Mouse (Mus musculus) spleen, adult 18-20 months (tissue): ENCODE measurements around the gene Hsf2.

ENCODE experiments used
- DNase-seq, 2 experiments: peaks; one replicate each; pipeline ENCODE4 v3.0.0; 2022; ENCODE audit warnings: mixed read lengths in 2 of 2

Gene Hsf2

DNA sequence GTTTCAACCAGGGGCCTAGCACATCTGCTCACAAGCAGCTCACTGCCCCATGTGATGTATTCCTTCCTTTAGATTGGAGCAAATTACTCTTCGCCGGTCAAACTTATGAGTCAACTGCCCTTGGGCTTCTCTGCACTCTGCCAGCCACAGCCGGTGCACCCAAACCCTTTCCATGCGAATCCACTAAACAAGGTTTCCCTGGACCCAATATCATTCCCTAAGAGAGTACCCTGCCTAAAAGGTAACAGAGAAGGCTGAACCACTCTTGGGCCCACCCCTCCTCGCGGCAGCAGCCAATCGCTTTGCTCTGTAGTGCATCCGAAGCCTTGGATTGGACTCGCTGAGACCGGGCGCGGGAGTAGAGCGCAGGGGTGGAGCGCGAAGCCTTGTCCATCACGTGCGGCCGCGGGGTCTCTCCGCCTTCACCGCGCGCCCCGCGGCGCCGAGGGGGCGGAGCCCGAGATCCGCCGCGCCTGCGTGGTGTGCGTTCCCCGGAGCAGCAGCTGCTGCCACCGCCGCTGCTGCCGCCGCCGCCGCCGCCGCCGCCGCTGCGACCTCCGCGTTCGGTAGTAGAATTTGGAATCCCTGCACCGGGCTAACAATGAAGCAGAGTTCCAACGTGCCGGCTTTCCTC is at the start of gene Hsf2:
Hsf2 (plus strand) TSS at position 478 of the 634 bp plus-strand sequence.
- peak; percentile 89 to 90 for DNase-seq

GRCm38 (mm10) chr10:57437898-57438297 is 48.3 kb upstream of the Hsf2 start:
- peak in 1 of 2 experiments; percentile 11 for DNase-seq

DNA sequence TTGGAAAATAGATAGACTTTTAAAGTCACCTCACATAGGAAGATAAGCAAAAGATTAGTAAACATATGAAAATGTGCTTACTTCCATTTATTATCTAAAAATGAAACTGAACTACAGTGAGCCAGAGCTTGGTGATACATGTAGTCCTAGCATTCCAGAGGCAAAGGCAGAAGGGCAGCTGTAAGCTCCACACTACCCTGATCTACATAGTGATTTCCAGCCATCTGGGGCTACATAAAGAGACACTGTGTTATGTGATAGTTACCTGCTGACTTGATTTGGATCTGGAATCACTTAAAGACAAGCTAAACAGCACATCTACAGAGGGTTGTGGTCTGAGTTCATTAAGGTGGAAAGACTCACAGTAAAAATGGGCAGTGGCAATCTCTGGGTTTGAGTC is 45.1 kb upstream of the Hsf2 start:
- no peak for DNase-seq

DNA sequence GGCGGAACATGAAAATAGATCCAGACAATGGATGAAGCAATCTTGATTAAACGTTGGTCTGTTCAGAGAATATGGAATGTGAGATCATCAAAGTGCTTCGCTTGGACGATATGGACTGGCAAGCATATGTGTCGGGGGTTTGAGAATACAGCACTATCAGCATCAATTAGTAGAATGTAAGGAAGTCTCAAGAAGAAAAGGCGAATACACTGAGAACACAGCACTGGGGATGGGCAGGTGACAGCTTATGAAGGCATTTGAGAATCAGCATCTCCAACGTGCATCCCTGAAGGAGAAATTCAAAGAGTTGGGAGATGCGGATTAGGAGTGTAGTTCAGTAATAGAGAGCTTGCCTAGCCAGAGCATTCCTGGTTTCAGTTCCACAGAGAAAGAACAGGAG is 41.8 kb upstream of the Hsf2 start:
- DNase-seq = no peak

DNA sequence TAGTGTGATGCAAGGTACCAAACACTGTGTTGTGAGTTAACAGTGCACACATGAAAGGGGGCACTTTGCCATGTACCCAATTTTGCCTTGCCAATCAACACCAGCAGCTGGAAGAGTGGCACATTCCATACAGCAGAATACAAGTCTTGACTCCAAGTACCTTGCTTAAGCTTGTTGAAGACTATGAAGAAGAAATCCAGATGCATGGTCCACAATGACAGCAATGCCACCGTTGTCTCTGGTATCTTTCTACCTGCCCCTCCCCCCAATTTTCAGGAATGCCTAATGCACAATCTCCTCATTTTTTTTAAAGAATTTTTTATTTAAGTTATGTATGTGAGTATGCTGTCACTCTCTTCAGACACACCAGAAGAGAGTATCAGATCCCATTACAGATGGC is 40.5 kb upstream of the Hsf2 start:
- no peak for DNase-seq

GRCm38 (mm10) chr10:57447657-57448050 is 38.5 kb upstream of the Hsf2 start:
- DNase-seq = no peak

DNA sequence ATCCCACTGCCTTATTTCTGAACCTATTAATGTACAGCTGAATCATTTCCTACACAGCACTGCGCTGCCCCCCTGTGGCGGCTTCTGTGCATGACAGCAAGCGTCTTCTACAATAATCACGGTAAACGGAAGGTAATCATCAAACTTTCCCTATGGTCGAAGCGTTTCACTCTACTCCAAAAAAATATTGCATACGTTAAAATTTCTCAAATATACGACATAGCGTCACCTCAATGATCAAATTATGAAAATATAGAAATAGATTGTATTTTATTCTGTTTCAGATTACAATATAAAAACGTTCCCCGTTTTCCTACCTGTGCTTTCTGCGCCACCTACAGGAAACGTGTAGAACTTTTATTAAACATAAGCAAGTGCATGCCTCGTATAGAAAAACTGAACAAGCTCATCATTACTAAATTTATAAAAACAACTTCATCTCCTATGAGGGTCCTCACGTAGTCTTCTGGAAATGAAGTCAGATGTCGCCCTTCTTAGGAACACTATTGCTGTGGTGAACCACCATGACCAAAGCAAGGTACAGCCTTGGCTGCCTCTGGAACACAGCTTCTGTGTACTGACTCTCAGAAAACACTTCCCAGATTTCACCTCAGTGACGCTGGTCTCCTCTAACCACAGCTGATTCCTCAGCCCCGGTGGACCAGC is 38.0 kb upstream of the Hsf2 start:
- DNase-seq = peak; percentile 49 to 83

GRCm38 (mm10) chr10:57463298-57463697 is 22.9 kb upstream of the Hsf2 start:
- DNase-seq = peak; percentile 18 to 38

DNA sequence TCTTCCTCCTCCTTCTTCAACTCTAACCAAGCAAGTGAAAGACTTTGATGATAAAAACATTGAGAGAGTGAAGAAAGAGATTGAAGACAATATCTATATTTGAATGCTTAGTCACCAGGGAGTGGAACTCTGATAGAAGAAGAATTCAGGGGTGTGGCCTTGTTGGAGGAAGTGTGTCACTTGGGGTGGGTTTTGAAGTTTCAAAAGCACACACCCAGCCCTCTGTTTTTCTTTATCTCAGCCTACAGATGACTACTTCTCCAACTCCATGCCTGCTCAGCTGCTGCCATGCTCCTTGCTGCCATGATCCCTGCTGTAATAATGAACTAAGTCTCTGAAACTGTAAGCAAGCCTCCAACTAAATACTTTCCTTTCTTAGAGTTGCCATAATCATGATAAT is 20.4 kb upstream of the Hsf2 start:
- DNase-seq = no peak

DNA sequence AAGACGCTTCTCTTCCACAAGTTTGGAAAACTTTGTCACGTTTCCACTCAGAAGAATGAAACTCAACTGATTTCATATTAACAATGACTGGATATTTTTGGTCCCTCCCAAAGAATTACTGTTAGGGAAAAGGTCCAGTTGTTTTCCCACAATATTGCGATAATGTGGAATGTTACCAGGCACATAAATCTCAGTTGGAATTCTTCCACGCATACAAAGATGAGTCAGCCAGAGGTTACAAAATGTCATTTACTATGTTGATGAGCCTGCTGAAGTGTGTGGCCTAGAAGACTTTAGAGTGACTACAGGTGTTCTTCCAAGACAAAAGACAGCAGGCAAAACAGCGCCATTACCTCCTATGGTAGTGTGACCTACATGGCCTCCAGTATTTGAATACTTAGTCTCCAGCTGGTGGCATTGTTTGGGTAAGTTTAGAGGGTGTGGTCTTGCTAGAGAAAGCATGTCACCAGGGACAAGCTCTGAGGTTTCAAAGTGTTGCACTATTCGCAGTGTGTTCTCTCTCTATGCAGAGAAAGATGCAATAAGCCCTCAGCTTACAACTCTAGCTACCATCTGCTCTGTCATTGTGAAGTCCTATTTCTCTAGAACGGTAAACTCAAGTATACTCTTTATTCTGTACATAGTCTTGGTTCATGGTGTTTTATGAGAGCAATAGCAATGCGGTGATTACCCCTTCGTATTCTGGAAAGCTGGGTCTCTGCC is 8.9 kb upstream of the Hsf2 start:
- DNase-seq = no peak

GRCm38 (mm10) chr10:57481717-57482116 is 4.5 kb upstream of the Hsf2 start:
- DNase-seq = no peak

- DNase-seq = no peak
These were observed 1.4 kb upstream of the Hsf2 start for GRCm38 (mm10) chr10:57484741-57485140.

DNA sequence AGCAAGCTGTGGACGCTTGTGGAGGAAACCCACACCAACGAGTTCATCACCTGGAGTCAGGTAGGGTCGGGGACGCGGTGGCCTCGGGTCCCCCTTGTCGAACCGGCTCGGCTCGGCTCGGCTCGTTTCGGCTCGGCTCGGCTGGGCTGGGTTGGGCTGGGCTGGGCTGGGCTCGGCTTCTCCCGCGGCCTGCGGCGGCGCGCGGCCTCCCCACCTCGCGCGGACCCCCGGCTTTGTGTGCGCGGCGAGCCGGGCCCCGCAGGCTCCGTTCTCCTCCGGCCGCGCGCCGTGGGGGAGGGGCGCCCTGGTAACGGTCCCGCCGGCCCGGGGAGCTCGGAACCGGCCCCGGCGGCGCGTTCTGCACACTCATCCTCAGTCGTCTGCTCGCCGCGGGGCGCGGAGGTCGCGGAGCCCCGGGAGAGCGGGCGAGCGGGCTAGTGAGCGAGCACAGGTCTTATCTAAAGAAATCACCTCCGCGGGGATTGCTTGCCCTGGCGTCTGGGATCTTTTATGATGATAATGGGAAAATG is 422 bp downstream of the Hsf2 start:
- no peak for DNase-seq

- DNase-seq = no peak
These were observed 1.0 kb downstream of the Hsf2 start for GRCm38 (mm10) chr10:57487201-57487600.

- no peak for DNase-seq
These were observed 2.4 kb downstream of the Hsf2 start for GRCm38 (mm10) chr10:57488591-57488990.

GRCm38 (mm10) chr10:57492050-57492449 is 5.9 kb downstream of the Hsf2 start:
- no peak for DNase-seq

DNA sequence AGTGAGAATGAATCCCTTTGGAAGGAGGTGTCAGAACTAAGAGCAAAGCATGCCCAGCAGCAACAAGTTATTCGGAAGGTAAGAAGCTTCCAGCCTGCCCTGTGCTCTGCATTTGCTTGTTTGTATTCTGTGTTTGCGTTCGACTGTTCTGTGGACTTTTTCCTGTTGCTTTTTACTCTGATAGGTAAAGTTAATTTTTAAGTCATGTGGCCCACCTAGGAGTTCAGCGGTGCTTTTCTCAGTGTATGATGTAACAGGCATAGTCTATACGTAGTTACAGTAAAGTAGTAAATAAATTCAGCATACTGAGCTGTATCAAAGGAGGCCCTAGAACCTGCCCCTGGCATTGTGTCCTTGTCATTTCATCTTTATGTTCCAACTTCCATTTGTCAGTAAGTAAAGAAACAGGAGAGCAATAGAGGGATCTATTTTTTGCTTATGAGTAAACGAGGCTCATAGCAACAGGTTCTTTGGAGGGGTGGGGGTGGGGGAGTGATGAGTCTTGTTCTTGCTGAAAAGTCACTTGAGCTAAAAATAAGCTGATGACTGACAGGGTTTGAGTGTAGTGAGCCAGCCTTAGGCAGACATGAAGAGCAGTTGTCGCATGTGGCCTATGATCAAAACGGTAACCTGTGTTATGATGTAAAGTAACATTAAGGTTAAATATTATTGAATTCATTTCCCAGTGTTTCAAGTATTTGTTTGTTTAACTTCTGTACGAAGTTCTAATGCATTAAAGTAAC is 13.4 kb downstream of the Hsf2 start:
- DNase-seq = no peak

- DNase-seq = no peak
These were observed 28.4 kb downstream of the Hsf2 start for GRCm38 (mm10) chr10:57514616-57515015.

DNA sequence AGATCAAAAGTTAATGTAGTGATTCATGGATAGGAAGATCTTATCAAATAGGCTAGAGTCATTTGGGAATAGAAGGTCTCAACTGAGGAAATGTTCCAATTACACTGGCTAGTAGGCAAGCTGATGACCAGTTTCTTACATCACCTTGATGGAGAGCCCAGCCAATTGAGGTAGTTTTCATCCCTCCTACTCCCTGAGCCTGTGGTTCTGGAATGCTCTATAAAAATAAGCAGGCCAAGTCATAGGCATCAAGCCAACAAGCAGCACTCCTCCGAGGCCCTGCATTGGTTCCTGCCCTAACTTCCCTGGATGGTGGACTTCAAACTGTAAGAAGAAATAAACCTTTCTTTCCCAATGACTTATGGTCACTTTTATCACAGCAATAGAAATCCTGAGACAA is 29.1 kb downstream of the Hsf2 start:
- DNase-seq = no peak

DNA sequence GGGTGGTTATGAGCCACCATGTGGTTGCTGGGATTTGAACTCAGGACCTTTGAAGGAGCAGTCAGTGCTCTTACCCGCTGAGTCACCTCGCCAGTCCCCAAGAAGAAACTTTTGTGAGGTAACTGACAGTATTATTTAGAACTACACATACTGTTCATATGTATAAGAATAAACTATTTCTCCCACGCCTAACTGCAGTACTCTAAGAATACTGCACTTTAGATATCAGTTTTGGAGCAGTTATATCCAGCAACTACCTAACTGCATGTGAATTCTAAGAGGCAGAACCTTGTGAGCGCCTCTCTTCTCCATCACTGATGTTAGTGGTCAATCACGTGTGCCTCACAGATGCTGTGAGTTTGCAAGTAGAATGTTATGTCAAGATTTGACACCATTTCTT is 40.3 kb downstream of the Hsf2 start:
- no peak for DNase-seq

DNA sequence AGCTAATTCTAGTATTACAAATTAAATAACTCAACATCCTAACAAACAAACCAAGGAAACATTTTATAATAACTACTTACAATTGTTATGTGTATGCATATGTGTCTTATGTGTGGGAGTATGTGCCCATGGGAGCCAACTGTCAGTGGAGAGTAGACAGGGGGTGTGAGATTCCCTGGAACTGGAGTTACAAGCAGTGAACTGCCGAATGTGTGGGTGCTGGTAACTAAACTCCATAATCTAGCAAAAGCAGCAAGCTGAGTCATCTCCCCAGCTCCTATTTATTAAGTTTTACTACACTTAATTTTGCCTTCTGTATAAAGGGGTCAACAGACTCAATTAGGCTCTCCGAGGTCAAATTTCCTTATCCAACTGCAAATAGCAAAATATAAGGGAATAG is 44.9 kb downstream of the Hsf2 start:
- DNase-seq = no peak

GRCm38 (mm10) chr10:57531616-57532217 is 45.5 kb downstream of the Hsf2 start:
- DNase-seq = no peak
